Mouse (Mus musculus) left cerebral cortex, postnatal 4 days (tissue): Measurements from ENCODE around the gene Serpinb12. TPM values are rescaled to one million over a fixed set of nuclear protein-coding genes. Genes with fewer than 3 reads are reported as not detected.
"Not testable (repeated sequence)": the region's sequence is repeated elsewhere in the genome, so short reads cannot be mapped to it uniquely, and the experiment has no call there.

Experiments
- DNase-seq: peaks from one replicate; pipeline ENCODE4 v3.0.0-alpha.2; 2022
- intact Hi-C: fragments of 180-260 bp; cut with DNase I; formaldehyde crosslinking; loops from one replicate; pipeline ENCODE4 v1.15.1; 2025
- total RNA-seq, 2 experiments: library from RNA; stranded (reverse); gene quantifications; 2 replicates each; pipeline ENCODE4 v1.2.3; 2021

Serpinb12 gene
- total RNA-seq, result not detected

GRCm38 (mm10) chr1:106934265-106934664 is at the start of gene Serpinb12:
Gene Serpinb12, plus strand, starts transcription at chr1:106934449.
- intact Hi-C loops, result no loop called here
- DNase-seq, result no peak

DNA sequence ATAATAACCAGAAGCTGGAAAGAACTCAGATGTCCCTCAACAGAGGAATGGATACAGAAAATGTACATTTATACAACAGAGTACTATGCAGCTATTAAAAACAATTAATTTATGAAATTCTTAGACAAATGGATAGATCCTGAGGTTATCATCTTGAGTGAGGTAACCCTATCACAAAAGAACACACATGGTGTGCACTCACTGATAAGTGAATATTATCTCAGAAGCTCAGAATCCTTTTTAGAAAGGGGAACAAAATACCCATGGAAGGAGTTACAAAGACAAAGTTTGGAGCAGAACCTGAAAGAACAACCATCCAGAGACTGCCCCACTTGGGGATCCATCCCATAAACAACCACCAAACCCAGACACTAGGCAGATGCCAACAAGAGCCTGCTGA is 39.1 kb upstream of the Serpinb12 start:
- intact Hi-C loops, result not testable (repeated sequence)

DNA sequence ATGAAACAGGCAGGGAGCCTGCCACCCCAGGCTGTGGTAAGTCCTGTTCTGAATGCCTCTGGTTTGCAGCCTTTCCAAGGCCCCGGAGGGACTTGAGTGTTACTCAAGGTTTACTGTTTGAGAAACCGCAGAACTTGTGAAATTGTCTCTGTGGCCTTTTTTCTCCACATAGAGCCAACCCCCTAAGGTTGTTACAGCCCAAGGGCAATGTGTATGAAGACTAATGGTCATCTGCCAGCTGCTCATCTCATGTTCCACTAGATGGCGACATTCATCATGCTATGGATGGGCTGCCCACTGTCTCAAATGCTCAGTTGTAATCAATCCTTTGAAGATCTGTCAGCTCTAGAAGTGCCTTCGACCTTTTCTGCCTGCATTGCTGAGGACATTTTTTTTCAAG is 32.8 kb upstream of the Serpinb12 start:
- intact Hi-C loops, result no loop called here
- peak; percentile 8 for DNase-seq

More for the DNA sequence above, 39.1 kb upstream of the Serpinb12 start:
- not testable (repeated sequence) for DNase-seq

GRCm38 (mm10) chr1:106931954-106932353 is 2.3 kb upstream of the Serpinb12 start:
- no peak for DNase-seq
- intact Hi-C loops, result no loop called here

GRCm38 (mm10) chr1:106933658-106934057 is 591 bp upstream of the Serpinb12 start:
- intact Hi-C loops, result no loop called here

DNA sequence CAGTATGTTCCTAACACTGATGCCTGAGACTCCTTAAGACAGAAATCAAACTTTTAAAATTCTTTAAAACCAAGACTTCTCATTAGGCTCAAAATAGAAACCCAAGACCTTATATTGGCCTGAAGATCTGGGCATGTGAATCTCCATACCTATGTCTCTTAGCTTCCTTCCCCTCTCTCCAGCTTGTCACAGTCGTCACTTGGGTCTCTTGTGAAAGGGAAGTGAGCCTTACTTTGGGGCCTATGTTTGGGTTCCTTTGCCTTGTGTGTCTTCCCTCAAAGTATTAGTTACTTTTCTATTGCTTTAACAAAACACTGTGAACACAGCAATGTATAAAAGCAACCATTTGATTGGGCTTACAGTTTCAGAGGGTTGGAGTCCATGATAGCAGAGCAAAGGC is 13.0 kb downstream of the Serpinb12 start:
- DNase-seq, result no peak
- intact Hi-C loops, result no loop called here

More at GRCm38 (mm10) chr1:106933658-106934057, 591 bp upstream of the Serpinb12 start:
- no peak for DNase-seq

- no peak for DNase-seq
- intact Hi-C loops, result no loop called here
These were observed 25.7 kb downstream of the Serpinb12 start for GRCm38 (mm10) chr1:106959981-106960380.

DNA sequence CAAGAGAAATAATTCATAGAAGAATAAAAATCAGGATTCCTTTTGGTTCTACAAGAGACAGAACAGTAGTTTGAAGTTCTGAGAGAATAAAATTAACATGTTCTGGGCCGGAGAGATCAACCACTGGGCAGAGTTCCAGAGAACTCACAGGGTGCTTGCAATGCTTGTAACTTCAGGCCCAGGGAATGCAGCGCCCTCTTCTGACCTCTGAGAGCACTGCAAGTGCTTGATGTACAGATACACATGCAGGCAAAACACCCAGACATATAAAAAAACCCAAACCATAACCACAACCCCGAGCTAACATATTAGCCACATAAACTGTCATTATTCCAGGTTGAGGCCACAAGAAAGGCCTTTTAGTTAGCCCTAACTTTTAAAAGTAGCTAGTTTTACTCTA is 26.8 kb downstream of the Serpinb12 start:
- intact Hi-C loops, result no loop called here
- DNase-seq, result peak; percentile 31

GRCm38 (mm10) chr1:106980684-106981083 is 46.4 kb downstream of the Serpinb12 start, which contains the start of gene Serpinb13:
Gene Serpinb13, plus strand, starts transcription at chr1:106980984.
- intact Hi-C loops, result no loop called here
- no peak for DNase-seq

GRCm38 (mm10) chr1:106983092-106983491 is 48.8 kb downstream of the Serpinb12 start:
- DNase-seq, result no peak
- intact Hi-C loops, result no loop called here

- no peak for DNase-seq
- intact Hi-C loops, result no loop called here
These were observed 49.6 kb downstream of the Serpinb12 start for GRCm38 (mm10) chr1:106983865-106984264.

GRCm38 (mm10) chr1:107000424-107000823 is 66.2 kb downstream of the Serpinb12 start:
- peak; percentile 16 for DNase-seq
- intact Hi-C loops, result no loop called here

DNA sequence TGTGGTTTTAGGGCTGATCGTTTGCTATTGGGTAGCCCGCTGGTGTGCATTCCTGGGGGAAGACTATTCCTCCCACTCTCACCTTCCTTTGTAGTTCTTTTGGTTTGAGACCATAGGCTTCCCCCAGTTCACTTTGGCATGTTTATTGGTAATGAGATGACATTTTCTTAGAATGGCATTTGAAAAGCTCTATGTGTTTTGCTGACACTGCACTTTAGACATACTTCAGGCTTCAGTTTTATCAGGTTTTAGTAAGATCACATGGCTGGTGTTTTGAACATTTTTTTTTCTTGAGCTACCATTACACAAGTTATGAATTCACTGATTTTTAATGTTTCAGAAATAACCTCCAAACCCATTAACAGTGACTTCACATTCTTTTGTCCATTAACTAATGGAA is 67.5 kb downstream of the Serpinb12 start:
- DNase-seq, result no peak
- intact Hi-C loops, result no loop called here

DNA sequence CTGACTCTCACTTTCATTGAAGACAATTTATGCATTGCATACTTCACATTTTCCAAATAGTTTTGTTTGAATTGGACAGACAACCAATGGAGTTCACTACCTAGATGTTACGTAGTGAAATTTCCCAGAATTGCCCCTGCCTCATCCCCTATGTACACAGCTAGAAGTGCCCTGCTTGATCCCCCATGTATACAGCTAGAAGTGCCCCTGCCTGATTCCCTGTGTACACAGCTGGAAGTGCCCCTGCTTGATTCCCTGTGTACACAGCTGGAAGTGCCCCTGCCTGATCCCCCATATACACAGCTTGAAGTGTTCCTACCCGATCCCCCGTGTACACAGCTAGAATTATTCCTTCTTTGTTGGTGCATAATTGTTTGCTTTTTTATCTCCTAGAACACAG is 72.1 kb downstream of the Serpinb12 start:
- no peak for DNase-seq
- intact Hi-C loops, result no loop called here

Other genes starting within 250 kb of the Serpinb12 start
- 10 to 100 TPM; 13.9 to 15.7 TPM for gene Bcl2, start 220.2 kb upstream of the Serpinb12 start, total RNA-seq
- 10 to 100 TPM; 22.4 to 28.7 TPM for gene Kdsr, start 174.7 kb upstream of the Serpinb12 start, total RNA-seq
- 10 to 100 TPM; 48.8 to 52.3 TPM for gene Vps4b, start 137.7 kb upstream of the Serpinb12 start, total RNA-seq
- not detected for gene Serpinb5, start 73.3 kb upstream of the Serpinb12 start, total RNA-seq
- not detected for gene Serpinb13, start 46.5 kb downstream of the Serpinb12 start, total RNA-seq
- gene Serpinb3a, start 117.9 kb downstream of the Serpinb12 start, total RNA-seq, result not detected
- not detected for gene Serpinb3d, start 149.1 kb downstream of the Serpinb12 start, total RNA-seq